Mouse (Mus musculus): ENCODE results near the gene Dnajb13.

- TF ChIP-seq CTCF (IDR thresholded peaks at IDR 0.05; ENCODE audit: borderline replicate concordance, control insufficient read depth, extremely low read depth, insufficient read depth, low read length, poor library complexity): no peak
- no peak for TF ChIP-seq POLR2A (IDR thresholded peaks at IDR 0.05; ENCODE audit: control insufficient read depth, extremely low read depth, insufficient read depth, low read length, poor library complexity)
Measured at GRCm38 (mm10) chr7:100471407-100471797, 43.4 kb downstream of the Dnajb13 start.

Data from thymus, adult 2 months (tissue).